Mouse (Mus musculus) kidney, embryonic 16.5 days (tissue): ENCODE measurements at regions not wholly inside any gene's neighbourhood (a gene's known extent, or its start where the extent isn't known, plus 50 kb on each side); places are given as distances from the start of the nearest gene placed in this dataset.

Experiments
- ATAC-seq: fragments of 200-750 bp; cut with Nextera tagmentation; 2 replicates; pipeline ENCODE4 v1.8.0; 2017; ENCODE audit warnings: moderate TSS enrichment; ENCODE audit not compliant: low FRiP score, low TSS enrichment
- H3K27ac ChIP-seq: fragments of 300-500 bp; sonication (generic); 2 replicates; pipeline ENCODE4 v1.5.1; 2014; ENCODE audit warnings: low read length
- H3K27me3 ChIP-seq: fragments of 300-500 bp; sonication (generic); 2 replicates; pipeline ENCODE4 v1.6.1; 2014; ENCODE audit warnings: low read length, control low read depth, mixed read lengths; ENCODE audit not compliant: insufficient read depth
- H3K36me3 ChIP-seq: fragments of 300-500 bp; sonication (generic); 2 replicates; pipeline ENCODE4 v1.6.1; 2014; ENCODE audit warnings: low read length, control low read depth, mixed read lengths; ENCODE audit not compliant: insufficient read depth
- H3K4me1 ChIP-seq: fragments of 300-500 bp; sonication (generic); 2 replicates; pipeline ENCODE4 v1.6.1; 2014; ENCODE audit warnings: low read length, control low read depth, mixed read lengths; ENCODE audit not compliant: insufficient read depth
- H3K4me2 ChIP-seq: fragments of 300-500 bp; sonication (generic); replicated peaks from 2 replicates; pipeline ENCODE4 v1.6.1; 2014; ENCODE audit warnings: low read depth, low read length
- H3K4me3 ChIP-seq: fragments of 300-500 bp; sonication (generic); 2 replicates; pipeline ENCODE4 v1.5.1; 2014; ENCODE audit warnings: mild to moderate bottlenecking, low read length
- H3K9ac ChIP-seq: fragments of 300-500 bp; sonication (generic); replicated peaks from 2 replicates; pipeline ENCODE4 v1.6.1; 2014; ENCODE audit warnings: low read length
- H3K9me3 ChIP-seq: fragments of 300-500 bp; sonication (generic); 2 replicates; pipeline ENCODE4 v1.6.1; 2016; ENCODE audit warnings: low read length, control low read depth
- WGBS: fragments of 180-500 bp; shearing (Covaris S2); extraction: QIAGEN DNeasy Blood & Tissue Kit; methylation state at CpG from one replicate; pipeline ENCODE4 v1.1.7; 2014; 5-methylcytosine and 5-hydroxymethylcytosine counted together

GRCm38 (mm10) chr3:159689743-159690142 lies 90.8 kb downstream of the Rpe65 start:
- Histone ChIP-seq H3K27me3 (no peaks in the 10 kb centered on the region), H3K9me3 (no peaks in the 10 kb centered on the region), H3K4me2 (no peak overlapping the region), H3K36me3 (no peaks in the 10 kb centered on the region), H3K4me3 (no peak overlapping the region), H3K9ac (no peak overlapping the region), H3K4me1 (no peaks in the 10 kb centered on the region), H3K27ac (no peak overlapping the region)
- no peak for ATAC-seq

- Histone ChIP-seq H3K36me3 (no peaks in the 10 kb centered on the region), H3K9me3 (no peaks in the 10 kb centered on the region), H3K4me1 (no peaks in the 10 kb centered on the region), H3K27ac (no peak overlapping the region), H3K4me2 (no peak overlapping the region), H3K27me3 (no peaks in the 10 kb centered on the region), H3K4me3 (no peak overlapping the region), H3K9ac (no peak overlapping the region)
- ATAC-seq = peak; percentile 94; the same call in 1 of the 2 replicates
- 28% methylated on average over 2 of the region's 2 CpGs for WGBS
Observed at GRCm38 (mm10) chr3:159724340-159725119, 114.9 kb upstream of the Wls start.

GRCm38 (mm10) chr3:159732201-159732600 lies 107.3 kb upstream of the Wls start:
- Histone ChIP-seq H3K4me3 (no peak overlapping the region), H3K9me3 (no peaks in the 10 kb centered on the region), H3K4me2 (no peak overlapping the region), H3K36me3 (no peaks in the 10 kb centered on the region), H3K4me1 (no peaks in the 10 kb centered on the region), H3K27me3 (no peaks in the 10 kb centered on the region), H3K27ac (no peak overlapping the region), H3K9ac (no peak overlapping the region)
- no peak for ATAC-seq
- 86% methylated on average over 1 of the region's 1 CpGs for WGBS

GRCm38 (mm10) chr3:159733141-159733540 lies 106.3 kb upstream of the Wls start:
- no peaks in the 10 kb centered on the region for H3K9me3 ChIP-seq
- H3K36me3 ChIP-seq = no peaks in the 10 kb centered on the region
- ATAC-seq = no peak
- no peak overlapping the region for H3K9ac ChIP-seq
- no peaks in the 10 kb centered on the region for H3K4me1 ChIP-seq
- no peaks in the 10 kb centered on the region for H3K27me3 ChIP-seq
- H3K4me2 ChIP-seq = no peak overlapping the region
- H3K4me3 ChIP-seq = no peak overlapping the region
- H3K27ac ChIP-seq = no peak overlapping the region

- Histone ChIP-seq H3K27ac (no peak overlapping the region), H3K4me2 (no peak overlapping the region), H3K36me3 (no peaks in the 10 kb centered on the region), H3K4me1 (no peaks in the 10 kb centered on the region), H3K9ac (no peak overlapping the region), H3K9me3 (no peaks in the 10 kb centered on the region), H3K27me3 (no peaks in the 10 kb centered on the region), H3K4me3 (no peak overlapping the region)
- ATAC-seq = no peak
- 92% methylated on average over 1 of the region's 1 CpGs for WGBS
Observed at GRCm38 (mm10) chr3:159734547-159734946, 104.9 kb upstream of the Wls start.

GRCm38 (mm10) chr3:159736070-159736469 lies 103.4 kb upstream of the Wls start:
- 80% methylated on average over 1 of the region's 1 CpGs for WGBS

GRCm38 (mm10) chr3:159740600-159741279 lies 98.7 kb upstream of the Wls start:
- no peak for ATAC-seq
- H3K36me3 ChIP-seq = no peaks in the 10 kb centered on the region
- H3K4me1 ChIP-seq = no peaks in the 10 kb centered on the region
- no peak overlapping the region for H3K4me3 ChIP-seq
- WGBS = 68% methylated on average over 5 of the region's 5 CpGs
- H3K9ac ChIP-seq = no peak overlapping the region
- no peak overlapping the region for H3K27ac ChIP-seq
- no peaks in the 10 kb centered on the region for H3K27me3 ChIP-seq
- H3K9me3 ChIP-seq = no peaks in the 10 kb centered on the region
- H3K4me2 ChIP-seq = no peak overlapping the region

More at GRCm38 (mm10) chr3:159736070-159736469, 103.4 kb upstream of the Wls start:
- Histone ChIP-seq H3K4me3 (no peak overlapping the region), H3K4me1 (no peaks in the 10 kb centered on the region), H3K4me2 (no peak overlapping the region), H3K9me3 (no peaks in the 10 kb centered on the region), H3K27me3 (no peaks in the 10 kb centered on the region), H3K27ac (no peak overlapping the region), H3K9ac (no peak overlapping the region), H3K36me3 (no peaks in the 10 kb centered on the region)
- no peak for ATAC-seq

GRCm38 (mm10) chr3:159741816-159742215 lies 97.7 kb upstream of the Wls start:
- Histone ChIP-seq H3K4me2 (no peak overlapping the region), H3K9me3 (no peaks in the 10 kb centered on the region), H3K27ac (no peak overlapping the region), H3K27me3 (no peaks in the 10 kb centered on the region), H3K4me1 (no peaks in the 10 kb centered on the region), H3K4me3 (no peak overlapping the region), H3K36me3 (no peaks in the 10 kb centered on the region), H3K9ac (no peak overlapping the region)
- ATAC-seq = no peak

- no peaks in the 10 kb centered on the region for H3K27me3 ChIP-seq
Observed at GRCm38 (mm10) chr3:159759740-159760139, 79.7 kb upstream of the Wls start.

GRCm38 (mm10) chr3:159760293-159760692 lies 79.2 kb upstream of the Wls start:
- WGBS = 85% methylated on average over 2 of the region's 2 CpGs
- no peaks in the 10 kb centered on the region for H3K27me3 ChIP-seq
- H3K9me3 ChIP-seq = no peaks in the 10 kb centered on the region
- no peak overlapping the region for H3K9ac ChIP-seq
- no peak for ATAC-seq
- no peak overlapping the region for H3K27ac ChIP-seq
- no peaks in the 10 kb centered on the region for H3K4me1 ChIP-seq
- no peak overlapping the region for H3K4me2 ChIP-seq
- H3K4me3 ChIP-seq = no peak overlapping the region
- no peaks in the 10 kb centered on the region for H3K36me3 ChIP-seq

More at GRCm38 (mm10) chr3:159759740-159760139, 79.7 kb upstream of the Wls start:
- no peak overlapping the region for H3K9ac ChIP-seq
- H3K4me2 ChIP-seq = no peak overlapping the region
- ATAC-seq = no peak
- H3K36me3 ChIP-seq = no peaks in the 10 kb centered on the region
- 47% methylated on average over 1 of the region's 1 CpGs for WGBS
- no peaks in the 10 kb centered on the region for H3K4me1 ChIP-seq
- no peak overlapping the region for H3K27ac ChIP-seq
- no peaks in the 10 kb centered on the region for H3K9me3 ChIP-seq
- no peak overlapping the region for H3K4me3 ChIP-seq
